ENCODE assay signal across 24 mouse cellular contexts in genomic region chr13:30961932-30962331, GRCm38 (mm10). TPM values are rescaled to one million over a fixed set of nuclear protein-coding genes. Genes with fewer than 3 reads are reported as not detected.
"Had no signal": no experiment of that assay in that cellular context is flagged by ENCODE, and none has a peak within 500 bp of the region (broad histone marks: within the 10 kb centered on the region; RNA-seq: fewer than 3 reads in every experiment).

No protein-coding gene starts in this region.

- H3K9ac ChIP-seq: intestine, embryonic 15.5 days; lung, embryonic 15.5 days; stomach, embryonic 15.5 days had no signal

- H3K27me3 ChIP-seq: intestine, embryonic 15.5 days; lung, embryonic 15.5 days; megakaryocyte, embryonic 14.5 days; stomach, embryonic 15.5 days had no signal

- ATAC-seq: intestine, embryonic 15.5 days had no signal

- H3K4me2 ChIP-seq: intestine, embryonic 15.5 days; lung, embryonic 15.5 days; midbrain, embryonic 11.5 days; stomach, embryonic 15.5 days had no signal

- H3K36me3 ChIP-seq: intestine, embryonic 15.5 days; lung, embryonic 15.5 days; stomach, embryonic 15.5 days had no signal

- H3K27ac ChIP-seq: intestine, embryonic 15.5 days; left cerebral cortex, adult 2 months; lung, embryonic 15.5 days; stomach, embryonic 15.5 days had no signal

- DNase-seq: kidney, adult 11 months; kidney, adult 8-10 months; kidney, postnatal 14 days; kidney, postnatal 4 days; lung, adult 18-20 months; lung, postnatal 10 days; lung, postnatal 36 days; midbrain, embryonic 14.5 days; right cerebral cortex, postnatal 25 days; spleen, adult 18-20 months; thymus, postnatal 25 days had no signal

- H3K9me3 ChIP-seq: intestine, embryonic 15.5 days; lung, embryonic 15.5 days; megakaryocyte, embryonic 14.5 days; stomach, embryonic 15.5 days had no signal

- H3K4me3 ChIP-seq: intestine, embryonic 15.5 days; left cerebral cortex, adult 2 months; lung, embryonic 15.5 days; megakaryocyte, embryonic 14.5 days; stomach, embryonic 15.5 days had no signal

RNA-seq across cellular contexts. Expression of gene Gm5447, which starts 12.1 kb away (rescaled TPM):
- total RNA-seq: layer of hippocampus, adult 18-20 months; midbrain, postnatal 0 days had no signal
- polyA plus RNA-seq: kidney, embryonic 16.5 days; limb, embryonic 11.5 days; midbrain, embryonic 11.5 days; midbrain, embryonic 14.5 days; midbrain, postnatal 0 days; neural tube, embryonic 11.5 days; neural tube, embryonic 14.5 days; thymus, postnatal 0 days had no signal

RNA-seq across cellular contexts. Expression of gene Hus1b, which starts 14.4 kb away (rescaled TPM):
- polyA plus RNA-seq: intestine, embryonic 15.5 days; kidney, embryonic 16.5 days; limb, embryonic 11.5 days; lung, embryonic 15.5 days; midbrain, embryonic 11.5 days; midbrain, postnatal 0 days; neural tube, embryonic 11.5 days had no signal
